Mouse (Mus musculus) bone marrow macrophage, adult 2 months (primary cell): Measurements from ENCODE around the gene Gm17949. TPM values are rescaled to one million over a fixed set of nuclear protein-coding genes. Genes with fewer than 3 reads are reported as not detected.
"Not testable (repeated sequence)": the region's sequence is repeated elsewhere in the genome, so short reads cannot be mapped to it uniquely, and the experiment has no call there.

Experiments
- H3K27ac ChIP-seq: 2 replicates; pipeline ENCODE4 v1.5.1; 2012; ENCODE audit warnings: low read depth, low read length; ENCODE audit not compliant: insufficient read depth
- H3K4me1 ChIP-seq: 2 replicates; pipeline ENCODE4 v1.6.1; 2012; ENCODE audit warnings: low read length; ENCODE audit not compliant: control insufficient read depth, insufficient read depth
- H3K4me3 ChIP-seq: 2 replicates; pipeline ENCODE4 v1.5.1; 2012; ENCODE audit warnings: mild to moderate bottlenecking, low read length, moderate library complexity; ENCODE audit not compliant: insufficient read depth
- CTCF ChIP-seq: IDR thresholded peaks from 2 replicates; pipeline ENCODE4 v1.5.1; 2012; ENCODE audit warnings: low read depth, mild to moderate bottlenecking, low read length, moderate library complexity
- POLR2A ChIP-seq: IDR thresholded peaks from 2 replicates; pipeline ENCODE4 v1.6.1; 2012; ENCODE audit warnings: mild to moderate bottlenecking, low read depth, low read length, borderline replicate concordance
- polyA plus RNA-seq: library from polyadenylated mRNA; stranded (reverse); fragments of >200 nt; gene quantifications from 2 replicates; pipeline ENCODE4 v1.2.4, GENCODE M21; 2012; ENCODE audit not compliant: missing spikeins, insufficient read depth, insufficient read length

Gene Gm17949
- polyA plus RNA-seq, 1 experiment: not detected

DNA sequence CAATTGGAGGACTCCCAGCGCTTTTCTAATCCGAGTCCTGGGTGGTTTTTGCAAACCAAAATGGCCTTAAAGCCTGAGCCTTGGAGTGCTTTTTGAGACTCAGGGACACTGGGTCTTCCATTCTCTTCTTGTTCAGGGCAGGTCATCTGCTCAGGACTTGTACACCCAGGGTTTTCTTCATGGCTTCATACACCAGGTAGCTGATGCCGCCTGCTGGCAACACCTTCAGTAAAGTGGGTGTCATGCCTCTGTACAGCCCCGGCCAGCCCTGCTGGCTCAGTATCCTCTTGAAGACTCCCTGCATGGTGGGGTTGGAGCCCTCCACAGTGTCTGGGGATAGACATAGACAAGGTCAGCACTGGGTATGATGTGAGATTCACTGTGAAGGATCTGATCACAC lies 21.6 kb downstream of the Gm17949 start:
- Histone ChIP-seq H3K4me3 (peak overlapping the region; percentile 61; the same call in 1 of the 2 replicates), H3K4me1 (peaks cover 17% of the 10 kb centered on the region), H3K27ac (no peak overlapping the region)
- TF ChIP-seq POLR2A (no peak), CTCF (no peak)

DNA sequence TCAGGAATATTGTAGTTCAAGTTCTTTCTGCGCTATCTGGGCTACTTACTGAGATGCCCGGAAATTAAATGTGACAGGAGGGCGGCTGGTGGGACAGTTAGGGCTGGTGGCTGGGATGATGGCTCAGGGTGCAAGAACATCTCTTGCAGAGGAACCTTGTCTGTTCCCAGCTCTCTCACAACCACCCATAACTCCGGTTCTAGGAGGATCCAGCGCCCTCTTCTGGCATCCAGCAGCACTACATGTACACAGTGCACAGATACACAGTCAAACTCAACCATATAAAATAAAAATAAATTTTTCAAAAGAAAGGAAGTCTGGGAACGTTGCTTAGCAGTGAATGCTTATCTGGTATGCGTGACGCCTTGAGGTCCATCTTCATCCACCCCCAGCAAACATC lies 27.7 kb downstream of the Gm17949 start:
- TF ChIP-seq POLR2A: no peak
- no peak for TF ChIP-seq CTCF
- peaks cover 7% of the 10 kb centered on the region; the same call in 1 of the 2 replicates for H3K4me1 ChIP-seq
- no peak overlapping the region for H3K4me3 ChIP-seq
- no peak overlapping the region for H3K27ac ChIP-seq

DNA sequence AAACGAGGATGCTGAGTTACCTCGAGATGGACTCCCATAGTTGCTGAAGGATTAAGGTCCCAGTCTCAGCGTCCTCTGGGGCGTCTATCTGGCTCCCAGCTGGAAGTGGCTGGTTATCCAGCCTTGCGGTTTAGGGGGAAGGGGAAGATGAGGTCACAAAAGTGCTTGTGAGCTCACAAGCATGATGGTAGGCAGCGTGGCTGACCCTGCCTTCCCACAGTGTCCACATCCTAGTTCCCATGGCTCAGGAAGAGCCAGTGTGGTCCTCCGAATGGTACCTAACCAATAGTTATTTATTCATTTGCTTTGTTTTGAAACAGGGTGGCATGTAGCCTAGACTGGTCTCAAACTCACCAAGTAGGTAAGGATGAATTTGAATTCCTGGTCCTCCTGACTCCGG lies 30.3 kb downstream of the Gm17949 start, which contains the start of gene Slc25a41:
Gene Slc25a41 (minus strand): TSS at position 101 of the 400 bp plus-strand sequence.
- Histone ChIP-seq H3K4me1 (peaks cover 7% of the 10 kb centered on the region; the same call in 1 of the 2 replicates), H3K27ac (no peak within 1 kb of the TSS), H3K4me3 (no peak within 1 kb of the TSS)
- TF ChIP-seq POLR2A: no peak
- TF ChIP-seq CTCF: no peak

DNA sequence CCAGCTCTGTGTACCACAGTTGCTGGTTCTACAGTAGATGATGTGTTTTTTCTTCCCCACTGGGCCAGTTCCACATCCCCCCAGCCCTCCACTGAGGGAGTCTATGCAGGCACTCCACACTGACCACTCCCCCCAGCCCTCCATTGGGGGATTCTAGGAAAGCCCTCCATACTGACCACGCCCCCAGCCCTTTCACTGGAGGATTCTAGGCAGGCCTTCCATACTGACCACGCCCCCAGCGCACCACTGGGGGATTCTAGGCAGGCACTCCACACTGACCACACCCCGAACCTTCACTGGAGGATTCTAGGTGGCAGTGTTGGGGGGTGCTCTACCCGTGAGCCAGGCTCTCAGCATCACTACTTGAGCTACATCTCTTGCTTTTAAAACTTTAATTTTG lies 36.1 kb downstream of the Gm17949 start:
- Histone ChIP-seq H3K4me1 (peaks cover 8% of the 10 kb centered on the region), H3K27ac (no peak overlapping the region), H3K4me3 (no peak overlapping the region)
- TF ChIP-seq POLR2A (no peak), CTCF (no peak)

DNA sequence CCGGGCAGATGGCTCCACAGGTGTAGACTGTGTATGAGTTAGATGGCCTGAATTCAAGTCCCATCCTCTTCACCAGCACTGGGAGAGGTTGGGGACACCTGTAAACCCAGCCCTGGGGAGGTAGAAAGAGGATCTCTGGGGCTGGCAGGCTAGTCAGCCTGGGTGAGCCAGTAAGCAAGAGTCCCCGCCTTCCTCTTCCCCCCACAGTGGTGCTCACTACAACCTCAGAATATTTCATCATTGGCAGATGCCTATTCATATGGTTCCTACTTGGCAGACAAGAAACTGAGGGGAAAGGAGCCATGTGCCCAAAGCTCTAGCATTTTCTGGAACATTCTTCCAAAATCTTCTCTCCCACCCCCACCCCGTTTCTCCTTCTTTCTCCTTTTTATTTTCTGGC lies 37.5 kb downstream of the Gm17949 start:
- TF ChIP-seq POLR2A (no peak), CTCF (no peak)

DNA sequence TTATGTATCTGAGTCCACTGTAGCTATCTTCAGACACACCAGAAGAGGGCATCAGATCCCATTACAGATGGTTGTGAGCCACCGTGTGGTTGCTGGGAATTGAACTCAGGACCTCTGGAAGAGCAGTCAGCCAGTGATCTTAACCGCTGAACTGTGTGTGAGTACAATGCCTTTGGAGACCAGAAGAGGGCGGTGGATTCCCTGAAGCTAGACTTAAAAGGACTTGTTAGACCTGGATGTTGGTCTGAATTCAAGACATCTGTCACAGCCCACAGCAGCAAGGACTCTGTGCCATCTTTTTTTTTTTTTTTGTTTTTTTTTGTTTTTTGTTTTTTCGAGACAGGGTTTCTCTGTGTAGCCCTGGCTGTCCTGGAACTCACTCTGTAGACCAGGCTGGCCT lies 40.4 kb downstream of the Gm17949 start:
- not testable (repeated sequence) for H3K4me3 ChIP-seq, H3K4me1 ChIP-seq, H3K27ac ChIP-seq

More for the DNA sequence above, 37.5 kb downstream of the Gm17949 start:
- Histone ChIP-seq H3K4me1 (peaks cover 8% of the 10 kb centered on the region), H3K27ac (no peak overlapping the region), H3K4me3 (no peak overlapping the region)

DNA sequence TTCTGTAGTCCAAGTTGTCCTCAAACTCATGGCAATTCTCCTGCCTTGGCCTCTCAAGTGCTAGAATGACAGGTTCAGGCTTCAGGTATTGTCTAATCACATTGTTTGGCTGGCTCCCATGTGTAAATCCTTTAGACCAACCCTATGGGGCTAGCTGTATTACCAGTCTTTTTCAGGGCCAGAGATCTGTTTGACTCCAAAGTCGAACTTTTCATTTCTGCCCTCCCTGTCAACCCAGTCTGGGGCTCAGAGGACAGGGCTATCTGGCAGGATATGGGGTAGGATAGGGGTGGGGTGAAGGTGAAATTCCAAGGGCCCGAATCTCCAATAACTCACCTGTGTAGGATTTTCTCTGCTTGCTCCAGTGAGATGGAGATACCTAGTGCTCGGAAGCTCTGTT lies 45.0 kb downstream of the Gm17949 start:
- no peak overlapping the region for H3K4me3 ChIP-seq
- no peak overlapping the region for H3K27ac ChIP-seq
- no peak for TF ChIP-seq POLR2A
- TF ChIP-seq CTCF: no peak
- H3K4me1 ChIP-seq: peaks cover 3% of the 10 kb centered on the region

DNA sequence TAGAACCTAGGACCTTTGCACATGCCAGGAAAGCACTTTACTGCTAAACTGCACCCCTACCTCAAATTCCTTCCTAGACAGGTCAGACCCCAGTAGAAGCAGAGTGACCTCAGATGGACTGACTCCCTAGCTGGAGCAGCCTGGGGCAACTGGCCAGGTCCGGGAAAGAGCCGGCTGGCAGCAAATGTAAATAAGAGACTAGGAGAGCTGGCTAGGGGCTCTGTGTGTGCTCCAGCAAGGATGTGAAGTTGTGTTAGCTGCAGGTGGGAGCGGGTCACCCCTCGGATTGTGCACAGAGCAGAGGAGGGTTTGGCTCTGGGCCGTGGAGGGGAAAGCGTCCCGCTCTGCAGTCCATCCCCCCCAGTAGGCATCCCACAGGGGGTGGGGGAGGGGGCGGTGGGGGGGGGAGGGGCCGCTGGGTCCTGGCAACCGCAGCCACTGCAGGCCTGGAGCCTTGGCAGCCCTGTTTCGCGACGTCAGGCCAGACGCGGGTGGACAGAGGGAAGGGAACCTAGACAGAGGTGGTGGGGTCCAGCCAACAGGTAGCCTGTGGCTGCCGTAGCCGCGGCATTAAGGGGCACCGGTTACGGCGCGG lies 47.7 kb downstream of the Gm17949 start, which contains the start of gene Crb3:
Gene Crb3 (plus strand): TSS at position 215 of the 595 bp plus-strand sequence.
- TF ChIP-seq POLR2A (no peak), CTCF (no peak)
- no peak within 1 kb of the TSS for H3K27ac ChIP-seq
- peaks cover 7% of the 10 kb centered on the region for H3K4me1 ChIP-seq
- peak within 1 kb of the TSS; percentile 65 for H3K4me3 ChIP-seq

DNA sequence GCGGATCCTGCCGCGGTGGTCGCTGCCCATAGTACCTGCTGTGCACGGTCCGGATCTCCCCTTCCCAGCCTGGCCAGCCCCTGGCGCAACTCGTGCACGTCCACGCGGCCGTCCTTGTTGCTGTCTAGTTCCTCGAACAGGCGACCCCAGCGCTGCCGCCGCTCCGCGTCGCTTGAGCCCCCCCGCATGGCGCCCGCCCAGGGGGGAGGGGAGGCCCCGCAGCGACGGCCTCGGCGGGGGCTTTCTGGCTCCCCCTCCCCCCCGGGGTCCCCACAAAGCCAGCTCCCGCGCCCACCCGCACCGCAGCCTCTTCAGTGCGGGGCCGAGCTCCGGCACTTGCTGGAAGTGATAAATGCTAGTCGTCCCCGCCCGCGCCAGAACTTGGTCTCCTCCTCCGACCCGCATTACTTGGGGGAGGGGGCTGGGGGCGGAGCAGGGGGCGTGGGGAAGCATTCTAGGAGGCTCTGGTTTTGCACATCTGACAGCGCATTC lies 48.3 kb downstream of the Gm17949 start, which contains the start of gene Slc25a23:
Gene Slc25a23 (minus strand): TSS at position 378 of the 492 bp plus-strand sequence.
- Histone ChIP-seq H3K4me3 (peak within 1 kb of the TSS; percentile 65), H3K4me1 (peaks cover 7% of the 10 kb centered on the region), H3K27ac (peak within 1 kb of the TSS; percentile 38; the same call in 1 of the 2 replicates)
- TF ChIP-seq CTCF (no peak), POLR2A (no peak)

DNA sequence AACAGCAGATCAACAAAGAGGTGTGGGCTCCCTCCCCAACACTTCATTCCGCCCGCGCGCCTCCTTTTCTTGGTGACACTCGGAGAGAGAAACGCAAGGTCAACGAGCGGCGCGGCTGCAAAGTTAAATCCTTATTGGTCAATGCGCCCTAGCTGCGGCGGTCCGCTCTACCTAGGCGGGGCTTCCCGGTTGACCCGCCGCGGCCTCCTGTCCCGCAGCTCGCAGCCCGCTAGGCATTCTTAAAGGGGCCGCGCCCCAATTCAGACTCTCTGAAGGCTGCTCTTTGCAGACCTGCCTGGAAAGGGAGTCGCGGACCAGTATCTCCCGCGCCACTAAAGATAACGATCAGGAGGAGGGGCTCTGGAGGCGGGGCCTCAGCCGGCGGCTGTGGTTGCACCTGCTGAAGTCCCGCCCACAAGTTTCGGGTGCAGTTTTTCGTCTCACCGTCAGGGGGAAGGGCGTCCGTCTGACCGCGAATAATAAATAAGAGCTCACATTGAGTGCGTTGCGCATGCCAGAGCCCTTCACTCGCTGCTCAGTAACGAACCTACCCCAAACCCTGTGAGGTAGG lies 49.0 kb downstream of the Gm17949 start:
- TF ChIP-seq POLR2A: no peak
- TF ChIP-seq CTCF: no peak
- peak overlapping the region; percentile 38; the same call in 1 of the 2 replicates for H3K27ac ChIP-seq
- peak overlapping the region; percentile 65 for H3K4me3 ChIP-seq
- peaks cover 7% of the 10 kb centered on the region for H3K4me1 ChIP-seq
